Mouse (Mus musculus) C2C12 (cell line): ENCODE data around the gene Gm15262.

Experiments
- CTCF ChIP-seq: IDR thresholded peaks from one replicate; pipeline ENCODE4 v1.5.1; 2011; ENCODE audit not compliant: control insufficient read depth, insufficient read depth, insufficient read length
- MAX ChIP-seq: IDR thresholded peaks from one replicate; pipeline ENCODE4 v1.6.1; 2011; ENCODE audit warnings: mild to moderate bottlenecking, control low read depth
- MYOD1 ChIP-seq: IDR thresholded peaks from one replicate; pipeline ENCODE4 v1.6.1; 2011; ENCODE audit warnings: low read depth; ENCODE audit not compliant: control insufficient read depth, insufficient read length
- USF1 ChIP-seq: IDR thresholded peaks from one replicate; pipeline ENCODE4 v1.6.1; 2011; ENCODE audit warnings: low read depth, mild to moderate bottlenecking, control low read depth, moderate library complexity

DNA sequence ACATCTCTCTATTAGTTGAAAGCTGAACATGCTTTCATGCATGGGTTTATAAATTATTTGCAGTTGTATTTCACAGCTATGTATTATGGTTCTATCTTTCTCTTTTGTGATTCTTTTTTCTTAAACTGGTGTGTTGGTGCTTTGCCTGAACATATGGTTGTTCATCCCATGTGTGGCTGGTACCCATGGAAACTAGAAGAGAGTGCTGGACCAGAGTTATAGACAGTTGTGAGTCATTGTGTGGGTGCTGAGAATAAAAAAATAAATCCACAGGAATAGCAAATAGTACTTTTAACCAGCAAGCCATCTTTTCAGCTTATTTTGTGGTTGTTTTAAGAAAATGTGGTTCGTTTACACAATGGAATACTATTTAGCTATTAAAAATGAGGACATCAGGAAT, 123.9 kb downstream of the Gm15262 start:
- no peak for TF ChIP-seq MAX
- TF ChIP-seq CTCF: no peak
- TF ChIP-seq MYOD1: no peak
- TF ChIP-seq USF1: no peak
